Mouse (Mus musculus) skeletal muscle tissue, adult 2 months (tissue): ENCODE data around the gene Cldn34b1.
"Not testable (repeated sequence)": the region's sequence is repeated elsewhere in the genome, so short reads cannot be mapped to it uniquely, and the experiment has no call there.

Experiments used
- DNase-seq: peaks from one replicate; pipeline ENCODE4 v3.0.0-alpha.2; 2012; ENCODE audit warnings: low read depth, low spot score

Gene Cldn34b1

GRCm38 (mm10) chrX:154890167-154890566 is at the start of gene Cldn34b1:
Gene Cldn34b1 (minus strand): TSS chrX:154890267.
- DNase-seq, result not testable (repeated sequence)

GRCm38 (mm10) chrX:154935887-154936286 is 45.8 kb upstream of the Cldn34b1 start, which contains the start of gene Magea6:
Gene Magea6 (minus strand): TSS chrX:154935987.
- DNase-seq, result not testable (repeated sequence)
